Mouse (Mus musculus): ENCODE measurements at regions not wholly inside any gene's neighbourhood (a gene's known extent, or its start where the extent isn't known, plus 50 kb on each side); places are given as distances from the start of the nearest gene placed in this dataset.
"Not testable (repeated sequence)": the region's sequence is repeated elsewhere in the genome, so short reads cannot be mapped to it uniquely, and the experiment has no call there.

GRCm38 (mm10) chr12:22156467-22157037 is 739.1 kb upstream of the Ywhaq start:
- not testable (repeated sequence) for H3K4me2 ChIP-seq; H3K27me3 ChIP-seq; H3K4me1 ChIP-seq; ATAC-seq (ENCODE audit: low FRiP score); H3K36me3 ChIP-seq (replicated peaks); H3K27ac ChIP-seq; H3K9me3 ChIP-seq; H3K9ac ChIP-seq
- peak overlapping the region; percentile 19 for H3K4me3 ChIP-seq (replicated peaks)
- WGBS = 10% methylated on average over 27 of the region's 47 CpGs

DNA sequence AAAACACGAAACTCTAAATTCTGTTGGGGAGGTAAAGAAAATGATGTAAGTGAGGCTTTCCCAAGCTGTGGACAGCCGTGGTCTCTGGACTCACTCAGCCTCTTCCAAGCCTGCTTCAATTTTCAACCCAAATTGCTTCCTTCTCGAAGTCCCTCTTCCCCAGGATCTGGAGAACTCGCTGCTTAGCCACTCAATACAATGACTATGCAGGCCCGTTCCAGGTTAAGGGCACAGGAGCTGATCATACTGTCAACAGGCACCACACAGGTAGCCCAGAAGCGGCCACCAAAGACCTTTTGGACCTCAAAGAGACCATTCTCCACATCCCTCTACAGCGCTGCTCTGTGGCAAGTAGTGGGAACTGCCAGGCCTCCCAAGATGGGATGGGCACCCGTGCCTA is 737.9 kb upstream of the Ywhaq start:
- WGBS = 83% methylated on average over 4 of the region's 8 CpGs
- ATAC-seq (ENCODE audit: low FRiP score) = not testable (repeated sequence)

More for the DNA sequence above, 737.9 kb upstream of the Ywhaq start:
- H3K4me3 ChIP-seq (replicated peaks); H3K9ac ChIP-seq; H3K4me1 ChIP-seq; H3K27me3 ChIP-seq; H3K36me3 ChIP-seq (replicated peaks); H3K27ac ChIP-seq; H3K9me3 ChIP-seq; H3K4me2 ChIP-seq: not testable (repeated sequence)

All from forebrain, embryonic 12.5 days (tissue).